Mouse (Mus musculus): ENCODE results near the gene Abcc10. TPM values are rescaled to one million over a fixed set of nuclear protein-coding genes. Genes with fewer than 3 reads are reported as not detected.

Abcc10 gene
- polyA plus RNA-seq, 1 experiment from 2014 or later, result 9.6 TPM

DNA sequence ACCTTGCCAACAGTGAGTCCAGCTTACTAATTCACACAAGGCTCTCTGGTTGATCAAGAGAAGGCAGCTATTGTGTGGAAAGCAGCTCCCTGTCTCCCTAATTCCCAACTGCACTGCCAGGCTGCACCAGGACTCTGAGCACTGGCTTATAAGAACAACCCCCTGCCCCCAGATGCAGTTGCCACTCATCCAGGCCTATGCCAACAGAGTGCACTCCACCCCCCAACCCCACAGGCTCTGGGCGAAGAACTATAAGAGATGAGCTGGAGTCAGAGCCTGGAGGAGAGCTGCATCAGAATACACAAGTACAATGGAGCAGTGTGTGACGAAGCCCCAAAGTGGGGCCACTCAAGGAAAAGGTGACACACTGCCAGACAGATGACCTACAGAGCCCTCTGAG is 56.1 kb downstream of the Abcc10 start:
- Histone ChIP-seq H3K4me3 (replicated peaks; ENCODE audit: low read depth, low read length) (no peak overlapping the region), H3K9ac (replicated peaks; ENCODE audit: low read length) (no peak overlapping the region), H3K9me3 (ENCODE audit: control insufficient read depth, low read length) (no peaks in the 10 kb centered on the region), H3K4me2 (ENCODE audit: low read length) (no peak overlapping the region), H3K27me3 (ENCODE audit: control insufficient read depth, insufficient read depth, low read length) (no peaks in the 10 kb centered on the region), H3K27ac (replicated peaks; ENCODE audit: low read depth, low read length) (no peak overlapping the region), H3K4me1 (ENCODE audit: control insufficient read depth, insufficient read depth, low read length) (no peaks in the 10 kb centered on the region), H3K36me3 (ENCODE audit: control insufficient read depth, insufficient read depth, low read length) (peaks cover 32% of the 10 kb centered on the region)
- WGBS, result 93% methylated on average over 2 of the region's 2 CpGs
- no peak for ATAC-seq (ENCODE audit: low FRiP score, low TSS enrichment)
- no peak for DNase-seq

- no peak for DNase-seq
- no peak overlapping the region for H3K4me3 ChIP-seq (replicated peaks; ENCODE audit: low read depth, low read length)
Observed at GRCm38 (mm10) chr17:46269771-46270534, 58.2 kb downstream of the Abcc10 start.

GRCm38 (mm10) chr17:46268026-46268720 is 60.0 kb downstream of the Abcc10 start:
- H3K9me3 ChIP-seq (ENCODE audit: control insufficient read depth, low read length), result no peaks in the 10 kb centered on the region
- no peaks in the 10 kb centered on the region for H3K4me1 ChIP-seq (ENCODE audit: control insufficient read depth, insufficient read depth, low read length)
- no peak overlapping the region for H3K9ac ChIP-seq (replicated peaks; ENCODE audit: low read length)
- 88% methylated on average over 10 of the region's 10 CpGs for WGBS
- H3K4me2 ChIP-seq (ENCODE audit: low read length), result no peak overlapping the region
- no peak overlapping the region for H3K4me3 ChIP-seq (replicated peaks; ENCODE audit: low read depth, low read length)
- no peak for ATAC-seq (ENCODE audit: low FRiP score, low TSS enrichment)
- no peaks in the 10 kb centered on the region for H3K27me3 ChIP-seq (ENCODE audit: control insufficient read depth, insufficient read depth, low read length)
- peaks cover 40% of the 10 kb centered on the region for H3K36me3 ChIP-seq (ENCODE audit: control insufficient read depth, insufficient read depth, low read length)
- no peak for DNase-seq
- no peak overlapping the region for H3K27ac ChIP-seq (replicated peaks; ENCODE audit: low read depth, low read length)

More at GRCm38 (mm10) chr17:46269771-46270534, 58.2 kb downstream of the Abcc10 start:
- ATAC-seq (ENCODE audit: low FRiP score, low TSS enrichment), result no peak
- H3K9me3 ChIP-seq (ENCODE audit: control insufficient read depth, low read length), result no peaks in the 10 kb centered on the region
- H3K4me2 ChIP-seq (ENCODE audit: low read length), result no peak overlapping the region
- no peaks in the 10 kb centered on the region for H3K27me3 ChIP-seq (ENCODE audit: control insufficient read depth, insufficient read depth, low read length)
- H3K9ac ChIP-seq (replicated peaks; ENCODE audit: low read length), result no peak overlapping the region
- 88% methylated on average over 19 of the region's 19 CpGs for WGBS
- no peak overlapping the region for H3K27ac ChIP-seq (replicated peaks; ENCODE audit: low read depth, low read length)
- H3K36me3 ChIP-seq (ENCODE audit: control insufficient read depth, insufficient read depth, low read length), result peaks cover 34% of the 10 kb centered on the region
- no peaks in the 10 kb centered on the region for H3K4me1 ChIP-seq (ENCODE audit: control insufficient read depth, insufficient read depth, low read length)

DNA sequence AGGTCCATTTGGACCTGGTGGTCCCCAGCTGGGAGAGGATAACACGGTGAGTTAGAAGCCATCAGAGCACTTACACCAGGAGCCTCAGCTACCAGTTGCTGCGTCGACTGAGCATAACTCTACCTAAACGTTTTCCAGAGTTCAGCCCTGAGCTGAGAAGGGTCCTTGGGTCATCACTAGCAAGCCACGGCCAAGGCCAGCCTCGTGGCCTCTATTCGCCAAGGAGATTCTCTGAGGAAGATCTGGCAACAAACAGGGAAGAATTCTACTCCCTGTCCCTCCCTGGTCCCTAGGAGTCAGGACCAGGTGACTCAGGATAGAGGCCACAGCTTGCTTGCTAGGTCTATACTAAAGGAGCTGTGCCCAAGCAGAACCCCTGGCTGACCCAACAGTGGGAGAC is 60.6 kb downstream of the Abcc10 start:
- ATAC-seq (ENCODE audit: low FRiP score, low TSS enrichment), result no peak
- H3K36me3 ChIP-seq (ENCODE audit: control insufficient read depth, insufficient read depth, low read length), result peaks cover 47% of the 10 kb centered on the region
- 84% methylated on average over 7 of the region's 7 CpGs for WGBS

GRCm38 (mm10) chr17:46266986-46267385 is 61.2 kb downstream of the Abcc10 start:
- H3K4me1 ChIP-seq (ENCODE audit: control insufficient read depth, insufficient read depth, low read length), result no peaks in the 10 kb centered on the region
- no peaks in the 10 kb centered on the region for H3K9me3 ChIP-seq (ENCODE audit: control insufficient read depth, low read length)
- 83% methylated on average over 6 of the region's 6 CpGs for WGBS
- H3K27ac ChIP-seq (replicated peaks; ENCODE audit: low read depth, low read length), result no peak overlapping the region
- H3K27me3 ChIP-seq (ENCODE audit: control insufficient read depth, insufficient read depth, low read length), result no peaks in the 10 kb centered on the region
- H3K9ac ChIP-seq (replicated peaks; ENCODE audit: low read length), result no peak overlapping the region
- no peak for DNase-seq
- no peak overlapping the region for H3K4me3 ChIP-seq (replicated peaks; ENCODE audit: low read depth, low read length)
- no peak for ATAC-seq (ENCODE audit: low FRiP score, low TSS enrichment)
- peaks cover 49% of the 10 kb centered on the region for H3K36me3 ChIP-seq (ENCODE audit: control insufficient read depth, insufficient read depth, low read length)
- no peak overlapping the region for H3K4me2 ChIP-seq (ENCODE audit: low read length)

More for the DNA sequence above, 60.6 kb downstream of the Abcc10 start:
- no peak overlapping the region for H3K27ac ChIP-seq (replicated peaks; ENCODE audit: low read depth, low read length)
- H3K4me2 ChIP-seq (ENCODE audit: low read length), result no peak overlapping the region
- H3K9me3 ChIP-seq (ENCODE audit: control insufficient read depth, low read length), result no peaks in the 10 kb centered on the region
- H3K27me3 ChIP-seq (ENCODE audit: control insufficient read depth, insufficient read depth, low read length), result no peaks in the 10 kb centered on the region
- DNase-seq, result no peak
- no peak overlapping the region for H3K4me3 ChIP-seq (replicated peaks; ENCODE audit: low read depth, low read length)
- H3K4me1 ChIP-seq (ENCODE audit: control insufficient read depth, insufficient read depth, low read length), result no peaks in the 10 kb centered on the region
- no peak overlapping the region for H3K9ac ChIP-seq (replicated peaks; ENCODE audit: low read length)

GRCm38 (mm10) chr17:46265918-46266618 is 62.1 kb downstream of the Abcc10 start:
- 34% methylated on average over 14 of the region's 14 CpGs for WGBS
- Histone ChIP-seq H3K27me3 (ENCODE audit: control insufficient read depth, insufficient read depth, low read length) (no peaks in the 10 kb centered on the region), H3K27ac (replicated peaks; ENCODE audit: low read depth, low read length) (no peak overlapping the region), H3K36me3 (ENCODE audit: control insufficient read depth, insufficient read depth, low read length) (peaks cover 49% of the 10 kb centered on the region), H3K4me2 (ENCODE audit: low read length) (no peak overlapping the region), H3K4me3 (replicated peaks; ENCODE audit: low read depth, low read length) (no peak overlapping the region), H3K4me1 (ENCODE audit: control insufficient read depth, insufficient read depth, low read length) (no peaks in the 10 kb centered on the region), H3K9ac (replicated peaks; ENCODE audit: low read length) (no peak overlapping the region), H3K9me3 (ENCODE audit: control insufficient read depth, low read length) (no peaks in the 10 kb centered on the region)
- DNase-seq (peak; percentile 90), ATAC-seq (ENCODE audit: low FRiP score, low TSS enrichment) (peak; percentile 43; the same call in 1 of the 2 replicates)

DNA sequence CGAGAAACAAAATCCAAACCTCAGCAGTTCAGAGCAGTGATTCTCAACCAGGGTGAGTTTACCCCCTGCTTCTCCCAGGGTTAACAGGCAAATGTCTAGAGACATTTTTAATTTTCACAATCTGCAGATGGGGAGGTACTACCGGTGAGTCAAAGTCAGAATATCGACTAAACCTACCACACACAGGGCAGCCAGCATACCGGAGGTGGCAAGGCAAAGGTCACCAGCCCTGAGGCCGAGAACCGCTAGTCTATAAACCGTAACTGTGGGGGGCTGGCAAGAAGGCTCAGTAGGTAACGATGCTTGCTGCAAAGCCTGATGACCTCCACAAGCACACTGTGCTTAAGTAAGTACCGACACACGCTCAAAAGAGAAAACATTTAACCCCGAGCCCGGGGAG is 62.6 kb downstream of the Abcc10 start:
- 91% methylated on average over 12 of the region's 12 CpGs for WGBS

GRCm38 (mm10) chr17:46262201-46262694 is 65.9 kb downstream of the Abcc10 start:
- peaks cover 72% of the 10 kb centered on the region for H3K36me3 ChIP-seq (ENCODE audit: control insufficient read depth, insufficient read depth, low read length)
- no peaks in the 10 kb centered on the region for H3K27me3 ChIP-seq (ENCODE audit: control insufficient read depth, insufficient read depth, low read length)
- H3K4me1 ChIP-seq (ENCODE audit: control insufficient read depth, insufficient read depth, low read length), result no peaks in the 10 kb centered on the region
- H3K9ac ChIP-seq (replicated peaks; ENCODE audit: low read length), result no peak overlapping the region
- no peak overlapping the region for H3K4me3 ChIP-seq (replicated peaks; ENCODE audit: low read depth, low read length)
- no peak overlapping the region for H3K4me2 ChIP-seq (ENCODE audit: low read length)
- ATAC-seq (ENCODE audit: low FRiP score, low TSS enrichment) (no peak), DNase-seq (no peak)
- 92% methylated on average over 5 of the region's 5 CpGs for WGBS
- no peaks in the 10 kb centered on the region for H3K9me3 ChIP-seq (ENCODE audit: control insufficient read depth, low read length)
- H3K27ac ChIP-seq (replicated peaks; ENCODE audit: low read depth, low read length), result no peak overlapping the region

More for the DNA sequence above, 62.6 kb downstream of the Abcc10 start:
- Histone ChIP-seq H3K4me1 (ENCODE audit: control insufficient read depth, insufficient read depth, low read length) (no peaks in the 10 kb centered on the region), H3K4me3 (replicated peaks; ENCODE audit: low read depth, low read length) (no peak overlapping the region), H3K27me3 (ENCODE audit: control insufficient read depth, insufficient read depth, low read length) (no peaks in the 10 kb centered on the region), H3K27ac (replicated peaks; ENCODE audit: low read depth, low read length) (no peak overlapping the region), H3K36me3 (ENCODE audit: control insufficient read depth, insufficient read depth, low read length) (peaks cover 49% of the 10 kb centered on the region), H3K9me3 (ENCODE audit: control insufficient read depth, low read length) (no peaks in the 10 kb centered on the region), H3K4me2 (ENCODE audit: low read length) (no peak overlapping the region), H3K9ac (replicated peaks; ENCODE audit: low read length) (no peak overlapping the region)
- no peak for ATAC-seq (ENCODE audit: low FRiP score, low TSS enrichment)
- DNase-seq, result no peak

Data from midbrain, embryonic 14.5 days (tissue).